Mouse (Mus musculus): ENCODE measurements around the gene Nmnat1.

Gene Nmnat1

GRCm38 (mm10) chr4:149485053-149485824 is at the start of gene Nmnat1, which contains the start of gene Lzic:
Nmnat1 (minus strand) TSS chr4:149485202.
Lzic (plus strand) TSS chr4:149485229.
- DNase-seq: peak; percentile 99

GRCm38 (mm10) chr4:149529691-149530090 is 44.7 kb upstream of the Nmnat1 start:
- peak; percentile 94 for DNase-seq

GRCm38 (mm10) chr4:149527621-149528354 is 42.8 kb upstream of the Nmnat1 start:
- peak; percentile 98 for DNase-seq

GRCm38 (mm10) chr4:149526330-149526729 is 41.3 kb upstream of the Nmnat1 start:
- DNase-seq: peak; percentile 99

GRCm38 (mm10) chr4:149525811-149526210 is 40.8 kb upstream of the Nmnat1 start:
- DNase-seq: no peak

GRCm38 (mm10) chr4:149525170-149525569 is 40.2 kb upstream of the Nmnat1 start:
- peak; percentile 92 for DNase-seq

GRCm38 (mm10) chr4:149523961-149524360 is 39.0 kb upstream of the Nmnat1 start:
- no peak for DNase-seq

- DNase-seq: no peak
Measured at GRCm38 (mm10) chr4:149521258-149521657, 36.3 kb upstream of the Nmnat1 start.

DNA sequence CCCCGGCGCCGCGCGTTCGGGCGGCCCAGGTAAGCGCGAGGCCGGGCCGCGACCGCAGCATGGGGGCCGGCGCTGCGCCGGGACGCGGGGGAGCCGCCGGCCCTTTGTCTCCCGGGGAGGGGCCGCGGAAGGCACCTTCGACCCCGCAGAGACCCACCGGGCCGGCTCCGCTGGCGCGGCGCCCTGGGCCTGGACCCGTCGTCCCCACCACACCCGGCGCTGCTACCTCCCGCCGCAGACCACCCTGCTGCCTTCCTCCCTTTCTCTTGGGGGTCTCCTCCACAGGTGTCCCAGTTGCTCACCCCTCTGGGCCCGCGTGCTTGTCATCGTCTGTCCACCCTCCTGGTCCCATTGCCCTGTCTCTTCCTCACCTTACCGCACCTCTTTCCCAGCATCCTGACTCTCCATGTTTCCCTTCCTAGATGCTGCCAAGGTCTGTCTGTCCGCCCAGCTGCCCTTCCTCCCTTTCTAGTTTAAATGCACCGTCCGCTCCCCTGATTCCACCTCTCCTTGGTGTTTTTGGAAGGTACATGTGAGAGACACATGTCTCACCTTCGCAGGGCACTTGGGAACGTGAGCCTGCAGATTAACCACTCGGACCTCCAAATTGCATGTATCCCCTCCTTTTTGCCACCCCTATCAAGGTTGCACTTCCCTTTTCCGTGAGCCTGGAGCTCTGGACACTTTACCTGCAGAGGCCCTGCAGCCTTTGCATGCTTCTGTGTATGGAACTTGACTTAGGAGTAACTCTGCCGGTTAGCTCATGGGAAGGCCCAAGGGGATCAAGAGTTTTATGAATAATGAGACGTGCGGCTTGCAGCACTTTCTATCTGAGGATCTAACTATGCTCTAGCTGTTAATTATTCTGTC is 33.6 kb upstream of the Nmnat1 start:
- peak; percentile 92 for DNase-seq

DNA sequence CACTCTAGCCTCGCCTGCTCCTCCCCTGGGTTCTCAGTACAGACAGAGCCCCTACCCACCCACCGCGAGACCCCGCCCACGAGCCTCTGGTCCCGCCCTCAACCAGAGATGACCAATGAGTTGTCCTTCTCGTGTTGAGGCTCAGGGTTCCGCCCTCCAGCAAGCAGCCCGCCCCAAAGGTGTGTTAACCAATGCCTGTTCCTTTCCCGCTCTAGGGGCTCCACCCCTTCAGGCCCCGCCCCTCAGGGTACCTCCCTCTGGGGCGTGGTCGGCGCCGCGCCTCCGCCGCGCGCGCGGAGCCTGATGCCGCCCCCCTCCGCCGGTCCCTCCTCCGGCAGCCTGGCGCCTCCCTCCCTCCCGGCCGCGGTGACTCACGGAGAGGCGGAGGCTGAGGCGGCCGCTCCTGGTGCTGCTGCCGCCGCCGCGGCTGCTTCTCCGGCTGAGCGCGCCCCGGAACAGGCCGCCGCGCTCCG is 32.9 kb upstream of the Nmnat1 start, which contains the start of gene Ctnnbip1:
Gene Ctnnbip1 (plus strand): TSS at position 369 of the 473 bp plus-strand sequence.
- DNase-seq: peak; percentile 100

- DNase-seq: no peak
Measured at GRCm38 (mm10) chr4:149515706-149516105, 30.7 kb upstream of the Nmnat1 start.

GRCm38 (mm10) chr4:149512072-149512471 is 27.1 kb upstream of the Nmnat1 start:
- DNase-seq: no peak

DNA sequence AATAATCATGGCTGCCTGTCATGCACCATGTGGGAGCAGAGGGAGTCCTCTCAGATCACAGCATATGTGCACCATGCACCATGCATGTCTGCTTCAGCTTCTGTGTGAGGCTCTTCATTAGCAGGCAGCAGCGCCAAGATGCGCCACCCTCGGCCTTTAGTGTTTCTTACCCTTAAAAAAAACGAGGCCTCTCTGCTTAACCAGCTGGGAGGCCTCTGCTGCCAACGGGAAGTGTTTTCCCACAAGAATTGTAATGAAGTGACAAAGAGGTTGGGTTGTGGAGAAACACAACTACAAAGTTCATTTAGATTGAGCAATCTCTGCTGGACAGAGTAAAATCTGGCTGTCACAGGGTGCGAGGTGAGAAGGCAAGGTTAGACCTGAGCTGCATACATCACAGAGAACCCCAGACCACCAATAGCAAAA is 26.2 kb upstream of the Nmnat1 start:
- no peak for DNase-seq

DNA sequence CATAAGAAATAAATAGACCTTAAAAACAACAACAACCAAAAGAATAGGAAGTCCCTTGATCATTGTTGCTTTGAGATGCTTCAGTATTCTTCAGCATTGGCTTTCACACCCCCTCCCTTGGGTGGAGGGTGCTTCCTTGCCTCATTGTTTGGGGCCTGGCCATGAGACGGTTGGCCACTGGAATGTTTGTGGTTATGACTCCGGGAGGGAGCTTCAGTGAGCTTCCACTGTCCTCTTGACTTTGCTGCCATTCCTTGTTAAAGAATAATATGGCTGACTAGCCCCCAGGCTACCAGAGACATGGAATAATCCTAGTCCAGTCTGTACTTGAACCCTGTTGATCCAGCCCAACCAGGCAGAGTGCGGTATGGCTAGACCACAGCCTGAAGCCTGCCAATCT is 21.9 kb upstream of the Nmnat1 start:
- no peak for DNase-seq

GRCm38 (mm10) chr4:149505261-149505967 is 20.4 kb upstream of the Nmnat1 start:
- no peak for DNase-seq

DNA sequence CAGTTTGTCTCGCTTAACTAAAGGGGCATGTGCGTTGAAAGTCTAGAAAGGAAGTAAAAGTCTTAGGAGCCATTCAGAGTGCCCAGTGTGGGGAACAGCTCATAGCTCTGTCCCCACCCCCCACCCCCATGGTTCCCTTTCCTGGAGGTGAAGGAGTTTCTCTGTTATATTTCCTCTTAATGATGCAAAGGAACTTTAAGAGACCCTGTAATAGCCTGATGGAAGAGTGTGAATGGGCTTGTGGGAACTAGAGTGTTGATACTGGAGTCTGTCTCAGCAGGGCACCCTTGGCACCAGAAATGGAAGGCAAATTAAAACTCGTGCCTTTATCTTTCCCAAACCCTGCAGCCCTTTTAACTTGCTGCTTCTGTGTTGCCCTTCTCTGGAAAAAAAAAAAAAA is 19.9 kb upstream of the Nmnat1 start:
- no peak for DNase-seq

- DNase-seq: no peak
Measured at GRCm38 (mm10) chr4:149504363-149504762, 19.4 kb upstream of the Nmnat1 start.

DNA sequence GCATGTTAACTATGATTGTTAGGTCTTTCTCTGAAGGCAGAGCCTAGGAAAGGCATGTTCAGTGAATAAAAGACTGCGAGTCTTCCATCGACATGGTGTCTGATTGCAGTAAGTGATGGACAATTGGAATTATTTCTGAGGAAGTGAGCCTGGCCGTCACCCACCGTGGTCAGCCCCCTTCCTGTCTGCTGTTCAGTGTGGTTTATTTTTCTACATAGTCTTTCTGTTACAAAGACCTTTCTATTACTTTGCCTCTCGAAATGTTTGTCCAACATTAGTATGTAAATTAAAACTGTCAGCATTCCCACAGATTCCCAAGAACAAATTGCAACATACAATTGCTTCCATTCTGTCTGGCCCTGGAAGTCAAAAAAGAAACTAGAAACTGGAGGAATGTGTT is 14.8 kb upstream of the Nmnat1 start:
- DNase-seq: no peak

DNA sequence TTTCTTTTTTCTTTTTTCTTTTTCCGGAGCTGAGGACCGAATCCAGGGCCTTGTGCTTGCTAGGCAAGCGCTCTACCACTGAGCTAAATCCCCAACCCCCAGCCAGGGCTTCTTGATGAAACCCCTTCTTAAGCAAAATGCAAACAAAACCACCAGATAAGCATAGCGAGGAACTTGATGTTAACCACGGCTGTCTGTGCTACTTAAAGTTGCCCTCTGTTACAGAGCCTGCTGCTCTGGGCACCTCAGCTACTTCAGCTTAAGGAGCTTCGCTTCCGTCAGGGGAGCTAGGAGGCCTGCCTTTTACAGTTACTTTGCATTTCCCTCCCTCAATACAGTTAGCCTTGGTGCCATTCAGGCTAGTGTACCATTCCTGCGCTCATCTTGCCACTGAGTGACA is 13.9 kb upstream of the Nmnat1 start:
- no peak for DNase-seq

GRCm38 (mm10) chr4:149496612-149497011 is 11.6 kb upstream of the Nmnat1 start:
- no peak for DNase-seq

DNA sequence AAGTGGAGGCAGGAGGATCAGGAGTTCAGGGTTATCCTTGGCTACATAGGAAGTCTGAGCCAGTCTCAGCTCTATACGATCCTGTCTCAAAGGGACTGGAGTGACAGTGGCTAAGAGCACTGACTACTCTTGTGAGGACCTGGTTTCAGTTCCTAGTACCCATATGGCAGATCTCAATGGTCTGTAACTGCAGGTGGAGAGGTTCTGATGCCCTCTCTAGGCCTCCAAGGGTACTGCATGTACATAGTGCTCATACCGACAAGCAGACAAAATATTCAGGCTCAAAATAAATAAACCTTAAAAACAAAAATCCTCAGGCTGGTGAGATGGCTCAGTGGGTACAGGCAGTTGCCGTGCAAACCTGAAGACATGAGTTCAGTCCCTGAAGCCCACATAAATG is 6.1 kb upstream of the Nmnat1 start:
- no peak for DNase-seq
